Mouse (Mus musculus) G1E (cell line): ENCODE results near the gene Alox5ap.

Experiments used
- CTCF ChIP-seq: IDR thresholded peaks from 2 replicates; pipeline ENCODE4 v1.5.1; 2012; ENCODE audit warnings: low read depth, low read length, inconsistent platforms, mixed read lengths
- GATA1 ChIP-seq: IDR thresholded peaks from 2 replicates; pipeline ENCODE4 v1.6.1; 2012; ENCODE audit warnings: borderline replicate concordance, low read length, inconsistent platforms, mixed read lengths
- GATA2 ChIP-seq: IDR thresholded peaks from 2 replicates; pipeline ENCODE4 v1.6.1; 2012; ENCODE audit warnings: low read depth, low read length, inconsistent platforms, borderline replicate concordance
- TAL1 ChIP-seq: conservative IDR thresholded peaks from 2 replicates; pipeline ENCODE4 v1.6.1; 2012; ENCODE audit warnings: low read depth, low read length, inconsistent platforms, mixed read lengths

GRCm38 (mm10) chr5:149296808-149297207 is 32.2 kb downstream of the Alox5ap start:
- TF ChIP-seq TAL1 = no peak
- no peak for TF ChIP-seq CTCF
- no peak for TF ChIP-seq GATA2
- no peak for TF ChIP-seq GATA1
